Mouse (Mus musculus) cortical plate, adult 2 months (tissue): ENCODE measurements at regions not wholly inside any gene's neighbourhood (a gene's known extent, or its start where the extent isn't known, plus 50 kb on each side); places are given as distances from the start of the nearest gene placed in this dataset.

Experiments
- CTCF ChIP-seq: fragments of 200-500 bp; IDR thresholded peaks from 2 replicates; pipeline ENCODE4 v1.5.1; 2011; ENCODE audit warnings: mild to moderate bottlenecking, control low read depth, low read length; ENCODE audit not compliant: insufficient read depth; ENCODE audit errors: extremely low read depth
- POLR2A ChIP-seq: fragments of 200-500 bp; IDR thresholded peaks from 2 replicates; pipeline ENCODE4 v1.6.1; 2011; ENCODE audit warnings: mild to moderate bottlenecking, low read length, control low read depth; ENCODE audit not compliant: insufficient read depth; ENCODE audit errors: extremely low read depth

GRCm38 (mm10) chr3:52837527-52837926 is 179.5 kb downstream of the Cog6 start:
- TF ChIP-seq POLR2A (no peak), CTCF (no peak)
